Mouse (Mus musculus) MEL (cell line): Measurements from ENCODE around the gene 2610002M06Rik.

ENCODE experiments used
- CHD2 ChIP-seq: IDR thresholded peaks from 2 replicates; pipeline ENCODE4 v1.6.1; 2011; ENCODE audit warnings: low read length, improper control_type of control experiment
- CTCF ChIP-seq, 3 experiments: IDR thresholded peaks in 2 of 3; conservative IDR thresholded peaks in 1 of 3; 2 replicates each; pipeline ENCODE4 v1.5.1; 2011 to 2012; ENCODE audit warnings: low read length in 3 of 3, low read depth in 2 of 3, mild to moderate bottlenecking in 2 of 3, improper control_type of control experiment in 1 of 3, inconsistent platforms in 1 of 3, mixed read lengths in 1 of 3, moderate library complexity in 1 of 3; ENCODE audit not compliant: control insufficient read depth in 1 of 3, insufficient read depth in 1 of 3, poor library complexity in 1 of 3, severe bottlenecking in 1 of 3
- EP300 ChIP-seq, 2 experiments: IDR thresholded peaks; 2 replicates each; pipeline ENCODE4 v1.6.1; 2011; ENCODE audit warnings: improper control_type of control experiment in 2 of 2, low read length in 2 of 2, low read depth in 1 of 2, mild to moderate bottlenecking in 1 of 2
- HCFC1 ChIP-seq: IDR thresholded peaks from 2 replicates; pipeline ENCODE4 v1.6.1; 2012; ENCODE audit warnings: low read depth, mild to moderate bottlenecking, inconsistent platforms, low read length, improper control_type of control experiment, moderate library complexity
- POLR2A ChIP-seq, 2 experiments: IDR thresholded peaks; 2 replicates each; pipeline ENCODE4 v1.6.1; 2011 to 2012; ENCODE audit warnings: low read length in 2 of 2, mild to moderate bottlenecking in 2 of 2, control low read depth in 1 of 2, improper control_type of control experiment in 1 of 2, low read depth in 1 of 2, moderate library complexity in 1 of 2; ENCODE audit not compliant: control insufficient read depth in 1 of 2, insufficient read depth in 1 of 2, poor library complexity in 1 of 2
- TCF12 ChIP-seq: IDR thresholded peaks from 2 replicates; pipeline ENCODE4 v1.6.1; 2014; ENCODE audit warnings: low read depth, mild to moderate bottlenecking, inconsistent platforms, low read length, improper control_type of control experiment, moderate library complexity

DNA sequence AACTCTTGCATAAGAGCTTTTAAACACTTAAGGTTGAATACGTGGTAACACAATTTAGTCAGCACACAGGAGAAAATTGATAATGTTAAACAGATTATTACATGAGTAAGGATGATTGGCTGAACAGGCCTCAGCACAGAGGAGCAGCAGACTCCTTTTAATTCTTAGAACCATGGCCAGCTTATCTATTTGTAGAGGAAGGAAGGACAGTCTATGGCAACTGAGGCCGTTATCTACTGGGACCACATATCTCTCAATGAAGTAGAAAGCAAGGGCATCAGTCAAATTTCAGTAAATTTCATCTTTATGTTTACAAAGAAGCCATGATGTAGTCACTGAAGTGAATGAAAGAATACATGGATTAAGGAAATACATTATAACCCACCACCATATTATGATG lies 19.2 kb downstream of the 2610002M06Rik start:
- TF ChIP-seq CTCF (IDR thresholded peaks at IDR 0.05 in 2 of 3, conservative IDR thresholded peaks at IDR 0.05 in 1 of 3; ENCODE audit: control insufficient read depth in 1 of 3, insufficient read depth in 1 of 3, low read depth in 2 of 3, low read length in 3 of 3, poor library complexity in 1 of 3, severe bottlenecking in 1 of 3) (no peak), TCF12 (peak; percentile 86), CHD2 (no peak), EP300 (IDR thresholded peaks at IDR 0.05; ENCODE audit: low read depth in 1 of 2, low read length in 2 of 2) (peak; percentile 91 to 95), HCFC1 (0 out of 2 replicates have a peak, but pooled peaks have one; percentile 30), POLR2A (IDR thresholded peaks at IDR 0.05; ENCODE audit: control insufficient read depth in 1 of 2, insufficient read depth in 1 of 2, low read depth in 1 of 2, low read length in 2 of 2, poor library complexity in 1 of 2) (no peak)
